Mouse (Mus musculus) kidney, embryonic 15.5 days (tissue): ENCODE measurements around the gene Arhgef10l. TPM values are rescaled to one million over a fixed set of nuclear protein-coding genes. Genes with fewer than 3 reads are reported as not detected.

ENCODE experiments used
- ATAC-seq: fragments of 200-750 bp; cut with Nextera tagmentation; replicated peaks from 2 replicates; pipeline ENCODE4 v1.8.0; 2017; ENCODE audit warnings: moderate TSS enrichment; ENCODE audit not compliant: low FRiP score
- H3K27ac ChIP-seq: fragments of 300-500 bp; sonication (generic); 2 replicates; pipeline ENCODE4 v1.5.1; 2015; ENCODE audit warnings: mild to moderate bottlenecking, inconsistent platforms
- H3K27me3 ChIP-seq: fragments of 300-500 bp; sonication (generic); 2 replicates; pipeline ENCODE4 v1.6.1; 2015; ENCODE audit warnings: inconsistent platforms
- H3K36me3 ChIP-seq: fragments of 300-500 bp; sonication (generic); 2 replicates; pipeline ENCODE4 v1.6.1; 2015; ENCODE audit warnings: inconsistent platforms
- H3K4me1 ChIP-seq: fragments of 300-500 bp; sonication (generic); 2 replicates; pipeline ENCODE4 v1.6.1; 2015; ENCODE audit warnings: inconsistent platforms
- H3K4me2 ChIP-seq: fragments of 300-500 bp; sonication (generic); 2 replicates; pipeline ENCODE4 v1.6.1; 2015; ENCODE audit warnings: moderate library complexity, mild to moderate bottlenecking, inconsistent platforms
- H3K4me3 ChIP-seq: fragments of 300-500 bp; sonication (generic); replicated peaks from 2 replicates; pipeline ENCODE4 v1.5.1; 2015; ENCODE audit warnings: mild to moderate bottlenecking, inconsistent platforms
- H3K9ac ChIP-seq: fragments of 300-500 bp; sonication (generic); 2 replicates; pipeline ENCODE4 v1.6.1; 2015; ENCODE audit warnings: mild to moderate bottlenecking, inconsistent platforms
- H3K9me3 ChIP-seq: fragments of 300-500 bp; sonication (generic); replicated peaks from 2 replicates; pipeline ENCODE4 v1.6.1; 2016; ENCODE audit warnings: inconsistent platforms
- WGBS: fragments of 180-500 bp; shearing (Covaris S2); methylation state at CpG from one replicate; pipeline ENCODE4 v1.1.7; 2015; ENCODE audit warnings: mixed read lengths; 5-methylcytosine and 5-hydroxymethylcytosine counted together
- polyA plus RNA-seq: library from polyadenylated mRNA; unstranded; fragments of >200 nt; fragmentation: Nextera tagmentation; extraction: Ambion mirVana; gene quantifications from 2 replicates; pipeline ENCODE4 v1.2.1, GENCODE M21; 2015

Arhgef10l gene
- polyA plus RNA-seq, 1 experiment from 2014 or later: 20.7 TPM

GRCm38 (mm10) chr4:140702611-140703327 lies 37.0 kb upstream of the Arhgef10l start:
- Histone ChIP-seq H3K27ac (peak overlapping the region; percentile 96), H3K36me3 (peaks cover 31% of the 10 kb centered on the region), H3K4me3 (peak overlapping the region; percentile 92), H3K4me1 (peaks cover 61% of the 10 kb centered on the region), H3K9me3 (no peaks in the 10 kb centered on the region), H3K27me3 (peaks cover 9% of the 10 kb centered on the region; the same call in 1 of the 2 replicates), H3K4me2 (peak overlapping the region; percentile 89), H3K9ac (peak overlapping the region; percentile 93)
- WGBS: under 1% methylated on average over 46 of the region's 68 CpGs
- ATAC-seq: peak; percentile 83

GRCm38 (mm10) chr4:140701716-140702561 lies 36.1 kb upstream of the Arhgef10l start:
- H3K27me3 ChIP-seq: peaks cover 9% of the 10 kb centered on the region; the same call in 1 of the 2 replicates
- peak overlapping the region; percentile 89 for H3K4me2 ChIP-seq
- under 1% methylated on average over 59 of the region's 107 CpGs for WGBS
- no peaks in the 10 kb centered on the region for H3K9me3 ChIP-seq
- 0 out of 2 replicates have a peak, but pooled peaks have one; percentile 5 for ATAC-seq
- H3K27ac ChIP-seq: peak overlapping the region; percentile 96
- H3K4me3 ChIP-seq: peak overlapping the region; percentile 92
- H3K36me3 ChIP-seq: peaks cover 25% of the 10 kb centered on the region
- H3K9ac ChIP-seq: peak overlapping the region; percentile 93
- peaks cover 55% of the 10 kb centered on the region for H3K4me1 ChIP-seq

- peak; percentile 79 for ATAC-seq
- Histone ChIP-seq H3K4me3 (peak overlapping the region; percentile 92), H3K9me3 (no peaks in the 10 kb centered on the region), H3K4me1 (peaks cover 54% of the 10 kb centered on the region), H3K27me3 (peaks cover 9% of the 10 kb centered on the region; the same call in 1 of the 2 replicates), H3K9ac (peak overlapping the region; percentile 93), H3K4me2 (peak overlapping the region; percentile 89), H3K36me3 (peaks cover 20% of the 10 kb centered on the region), H3K27ac (peak overlapping the region; percentile 96)
- WGBS: under 1% methylated on average over 61 of the region's 61 CpGs
These were observed 35.4 kb upstream of the Arhgef10l start for GRCm38 (mm10) chr4:140701049-140701715.

GRCm38 (mm10) chr4:140700269-140701018 lies 34.6 kb upstream of the Arhgef10l start, which contains the start of gene Rcc2:
Rcc2 (plus strand) TSS chr4:140700541.
- H3K36me3 ChIP-seq: peaks cover 12% of the 10 kb centered on the region
- peak within 1 kb of the TSS; percentile 89 for H3K4me2 ChIP-seq
- H3K9me3 ChIP-seq: no peaks in the 10 kb centered on the region
- WGBS: 6% methylated on average over 20 of the region's 20 CpGs
- peaks cover 47% of the 10 kb centered on the region for H3K4me1 ChIP-seq
- peak within 1 kb of the TSS; percentile 92 for H3K4me3 ChIP-seq
- H3K9ac ChIP-seq: peak within 1 kb of the TSS; percentile 93
- peaks cover 9% of the 10 kb centered on the region; the same call in 1 of the 2 replicates for H3K27me3 ChIP-seq
- 0 out of 2 replicates have a peak, but pooled peaks have one; percentile 20 for ATAC-seq
- peak within 1 kb of the TSS; percentile 96 for H3K27ac ChIP-seq

- no peak for ATAC-seq
- WGBS: 7% methylated on average over 29 of the region's 29 CpGs
- H3K9ac ChIP-seq: peak overlapping the region; percentile 18; the same call in 1 of the 2 replicates
- H3K27me3 ChIP-seq: peaks cover 9% of the 10 kb centered on the region; the same call in 1 of the 2 replicates
- peak overlapping the region; percentile 92 for H3K4me3 ChIP-seq
- peaks cover 4% of the 10 kb centered on the region for H3K36me3 ChIP-seq
- H3K4me1 ChIP-seq: peaks cover 38% of the 10 kb centered on the region
- H3K27ac ChIP-seq: 0 out of 2 replicates have a peak overlapping the region, but pooled peaks have one; percentile 10
- no peaks in the 10 kb centered on the region for H3K9me3 ChIP-seq
- H3K4me2 ChIP-seq: peak overlapping the region; percentile 89
These were observed 33.8 kb upstream of the Arhgef10l start for GRCm38 (mm10) chr4:140699441-140700127.

- no peak overlapping the region for H3K4me2 ChIP-seq
These were observed 30.1 kb upstream of the Arhgef10l start for GRCm38 (mm10) chr4:140695675-140696585.

GRCm38 (mm10) chr4:140695146-140695545 lies 29.3 kb upstream of the Arhgef10l start:
- Histone ChIP-seq H3K4me3 (no peak overlapping the region), H3K36me3 (no peaks in the 10 kb centered on the region), H3K4me1 (peaks cover 17% of the 10 kb centered on the region), H3K9me3 (no peaks in the 10 kb centered on the region), H3K27ac (no peak overlapping the region), H3K4me2 (no peak overlapping the region), H3K9ac (no peak overlapping the region), H3K27me3 (peaks cover 6% of the 10 kb centered on the region; the same call in 1 of the 2 replicates)
- no peak for ATAC-seq
- WGBS: 70% methylated on average over 7 of the region's 7 CpGs

More at GRCm38 (mm10) chr4:140695675-140696585, 30.1 kb upstream of the Arhgef10l start:
- ATAC-seq: no peak
- 73% methylated on average over 14 of the region's 14 CpGs for WGBS
- Histone ChIP-seq H3K27ac (no peak overlapping the region), H3K9me3 (no peaks in the 10 kb centered on the region), H3K4me3 (no peak overlapping the region), H3K4me1 (peaks cover 20% of the 10 kb centered on the region), H3K9ac (no peak overlapping the region), H3K27me3 (peaks cover 9% of the 10 kb centered on the region; the same call in 1 of the 2 replicates), H3K36me3 (no peaks in the 10 kb centered on the region)

- Histone ChIP-seq H3K27me3 (peaks cover 6% of the 10 kb centered on the region; the same call in 1 of the 2 replicates), H3K4me1 (peaks cover 17% of the 10 kb centered on the region), H3K4me2 (no peak overlapping the region), H3K9me3 (no peaks in the 10 kb centered on the region), H3K9ac (no peak overlapping the region), H3K27ac (no peak overlapping the region), H3K36me3 (no peaks in the 10 kb centered on the region), H3K4me3 (no peak overlapping the region)
- whole genome bisulfite sequencing: 50% methylated on average over 1 of the region's 1 CpGs
- ATAC-seq: no peak
These were observed 28.8 kb upstream of the Arhgef10l start for GRCm38 (mm10) chr4:140694551-140695060.

- H3K4me3 ChIP-seq: no peak overlapping the region
- H3K9me3 ChIP-seq: no peaks in the 10 kb centered on the region
- H3K9ac ChIP-seq: no peak overlapping the region
- no peak overlapping the region for H3K4me2 ChIP-seq
- H3K36me3 ChIP-seq: no peaks in the 10 kb centered on the region
- no peak overlapping the region for H3K27ac ChIP-seq
- peaks cover 15% of the 10 kb centered on the region; the same call in 1 of the 2 replicates for H3K4me1 ChIP-seq
- H3K27me3 ChIP-seq: peaks cover 3% of the 10 kb centered on the region; the same call in 1 of the 2 replicates
- ATAC-seq: no peak
- 66% methylated on average over 4 of the region's 4 CpGs for WGBS
These were observed 27.7 kb upstream of the Arhgef10l start for GRCm38 (mm10) chr4:140693513-140693912.
